Mouse (Mus musculus): ENCODE measurements around the gene Smok3c. TPM values are rescaled to one million over a fixed set of nuclear protein-coding genes. Genes with fewer than 3 reads are reported as not detected.
"Not testable (repeated sequence)": the region's sequence is repeated elsewhere in the genome, so short reads cannot be mapped to it uniquely, and the experiment has no call there.

Smok3c gene
- not detected in 2 replicates for polyA plus RNA-seq (2016; fragmentation: Nextera tagmentation; extraction: Ambion mirVana)

GRCm38 (mm10) chr5:138052894-138053293 lies at the start of gene Smok3c:
Gene Smok3c, plus strand, starts transcription at chr5:138053194.
- H3K9ac ChIP-seq; H3K27ac ChIP-seq; H3K36me3 ChIP-seq (replicated peaks); H3K4me2 ChIP-seq; H3K9me3 ChIP-seq; ATAC-seq (ENCODE audit: low FRiP score); H3K27me3 ChIP-seq; H3K4me1 ChIP-seq; H3K4me3 ChIP-seq (replicated peaks): not testable (repeated sequence)
- WGBS = no CpG with 5 or more reads among the region's 5 CpGs

GRCm38 (mm10) chr5:138009437-138009836 lies 43.6 kb upstream of the Smok3c start:
- Histone ChIP-seq H3K4me3 (replicated peaks) (no peak overlapping the region), H3K4me1 (no peaks in the 10 kb centered on the region), H3K27ac (no peak overlapping the region), H3K36me3 (replicated peaks) (no peaks in the 10 kb centered on the region), H3K27me3 (no peaks in the 10 kb centered on the region), H3K9ac (no peak overlapping the region), H3K9me3 (0 out of 2 replicates have a peak, but pooled peaks cover 3% of the 10 kb centered on the region), H3K4me2 (no peak overlapping the region)
- 91% methylated on average over 5 of the region's 5 CpGs for WGBS
- no peak for ATAC-seq (ENCODE audit: low FRiP score)

GRCm38 (mm10) chr5:138012382-138012781 lies 40.6 kb upstream of the Smok3c start:
- Histone ChIP-seq H3K4me2 (no peak overlapping the region), H3K9me3 (no peaks in the 10 kb centered on the region), H3K4me3 (replicated peaks) (no peak overlapping the region), H3K9ac (no peak overlapping the region), H3K4me1 (no peaks in the 10 kb centered on the region), H3K36me3 (replicated peaks) (no peaks in the 10 kb centered on the region), H3K27me3 (no peaks in the 10 kb centered on the region), H3K27ac (no peak overlapping the region)
- no peak for ATAC-seq (ENCODE audit: low FRiP score)
- WGBS = 94% methylated on average over 5 of the region's 5 CpGs

- H3K4me3 ChIP-seq (replicated peaks) = no peak overlapping the region
- no peak overlapping the region for H3K4me2 ChIP-seq
- WGBS = 96% methylated on average over 2 of the region's 2 CpGs
Measured at GRCm38 (mm10) chr5:138016530-138016929, 36.5 kb upstream of the Smok3c start.

GRCm38 (mm10) chr5:138016997-138017396 lies 36.0 kb upstream of the Smok3c start:
- no peaks in the 10 kb centered on the region for H3K9me3 ChIP-seq
- no peaks in the 10 kb centered on the region for H3K27me3 ChIP-seq
- H3K4me1 ChIP-seq = no peaks in the 10 kb centered on the region
- H3K36me3 ChIP-seq (replicated peaks) = no peaks in the 10 kb centered on the region
- H3K4me3 ChIP-seq (replicated peaks) = no peak overlapping the region
- H3K9ac ChIP-seq = no peak overlapping the region
- no peak for ATAC-seq (ENCODE audit: low FRiP score)
- H3K27ac ChIP-seq = no peak overlapping the region
- H3K4me2 ChIP-seq = no peak overlapping the region

More at GRCm38 (mm10) chr5:138016530-138016929, 36.5 kb upstream of the Smok3c start:
- H3K9me3 ChIP-seq = no peaks in the 10 kb centered on the region
- no peaks in the 10 kb centered on the region for H3K4me1 ChIP-seq
- H3K9ac ChIP-seq = no peak overlapping the region
- no peaks in the 10 kb centered on the region for H3K27me3 ChIP-seq
- no peak for ATAC-seq (ENCODE audit: low FRiP score)
- H3K27ac ChIP-seq = no peak overlapping the region
- no peaks in the 10 kb centered on the region for H3K36me3 ChIP-seq (replicated peaks)

- WGBS = 85% methylated on average over 4 of the region's 4 CpGs
- H3K9ac ChIP-seq; ATAC-seq (ENCODE audit: low FRiP score); H3K36me3 ChIP-seq (replicated peaks); H3K27me3 ChIP-seq; H3K4me1 ChIP-seq; H3K4me2 ChIP-seq; H3K27ac ChIP-seq; H3K4me3 ChIP-seq (replicated peaks); H3K9me3 ChIP-seq: not testable (repeated sequence)
Measured at GRCm38 (mm10) chr5:138019577-138019976, 33.4 kb upstream of the Smok3c start.

- not testable (repeated sequence) for H3K9me3 ChIP-seq; H3K9ac ChIP-seq; H3K27me3 ChIP-seq; H3K27ac ChIP-seq; H3K4me1 ChIP-seq; ATAC-seq (ENCODE audit: low FRiP score); H3K36me3 ChIP-seq (replicated peaks); H3K4me3 ChIP-seq (replicated peaks); H3K4me2 ChIP-seq
- 93% methylated on average over 3 of the region's 7 CpGs for WGBS
Measured at GRCm38 (mm10) chr5:138020961-138021479, 32.0 kb upstream of the Smok3c start, which contains the start of the genes Smok3a and Smok3b. Gene Smok3a, plus strand, starts transcription at chr5:138021261. Gene Smok3b, plus strand, starts transcription at chr5:138021429.

GRCm38 (mm10) chr5:138073803-138074202 lies 20.8 kb downstream of the Smok3c start:
- Histone ChIP-seq H3K9ac (no peak overlapping the region), H3K4me3 (replicated peaks) (no peak overlapping the region), H3K4me2 (no peak overlapping the region), H3K36me3 (replicated peaks) (no peaks in the 10 kb centered on the region), H3K4me1 (no peaks in the 10 kb centered on the region), H3K27me3 (no peaks in the 10 kb centered on the region), H3K9me3 (no peaks in the 10 kb centered on the region), H3K27ac (no peak overlapping the region)
- ATAC-seq (ENCODE audit: low FRiP score) = no peak
- 87% methylated on average over 4 of the region's 4 CpGs for WGBS

GRCm38 (mm10) chr5:138075684-138076083 lies 22.7 kb downstream of the Smok3c start:
- 77% methylated on average over 3 of the region's 3 CpGs for WGBS
- Histone ChIP-seq H3K9me3 (no peaks in the 10 kb centered on the region), H3K4me1 (no peaks in the 10 kb centered on the region), H3K36me3 (replicated peaks) (no peaks in the 10 kb centered on the region), H3K4me2 (no peak overlapping the region), H3K27me3 (peaks cover 3% of the 10 kb centered on the region; the same call in 1 of the 2 replicates), H3K27ac (no peak overlapping the region), H3K9ac (no peak overlapping the region), H3K4me3 (replicated peaks) (no peak overlapping the region)
- no peak for ATAC-seq (ENCODE audit: low FRiP score)

- Histone ChIP-seq H3K27ac (no peak overlapping the region), H3K9ac (no peak overlapping the region), H3K4me2 (no peak overlapping the region), H3K36me3 (replicated peaks) (no peaks in the 10 kb centered on the region), H3K4me3 (replicated peaks) (no peak overlapping the region), H3K4me1 (no peaks in the 10 kb centered on the region), H3K9me3 (no peaks in the 10 kb centered on the region), H3K27me3 (peaks cover 3% of the 10 kb centered on the region; the same call in 1 of the 2 replicates)
- 55% methylated on average over 2 of the region's 2 CpGs for WGBS
- ATAC-seq (ENCODE audit: low FRiP score) = no peak
Measured at GRCm38 (mm10) chr5:138076148-138076547, 23.2 kb downstream of the Smok3c start.

- no peak overlapping the region for H3K4me2 ChIP-seq
- no peaks in the 10 kb centered on the region for H3K9me3 ChIP-seq
Measured at GRCm38 (mm10) chr5:138080456-138080855, 27.5 kb downstream of the Smok3c start.

GRCm38 (mm10) chr5:138081446-138081845 lies 28.5 kb downstream of the Smok3c start:
- ATAC-seq (ENCODE audit: low FRiP score) = no peak
- WGBS = 84% methylated on average over 9 of the region's 9 CpGs
- H3K27me3 ChIP-seq = peaks cover 8% of the 10 kb centered on the region

More at GRCm38 (mm10) chr5:138080456-138080855, 27.5 kb downstream of the Smok3c start:
- no peak overlapping the region for H3K27ac ChIP-seq
- no peak for ATAC-seq (ENCODE audit: low FRiP score)
- H3K27me3 ChIP-seq = peaks cover 8% of the 10 kb centered on the region
- WGBS = 90% methylated on average over 5 of the region's 5 CpGs
- H3K4me1 ChIP-seq = no peaks in the 10 kb centered on the region
- H3K36me3 ChIP-seq (replicated peaks) = no peaks in the 10 kb centered on the region
- no peak overlapping the region for H3K9ac ChIP-seq
- no peak overlapping the region for H3K4me3 ChIP-seq (replicated peaks)

GRCm38 (mm10) chr5:138083318-138083900 lies 30.4 kb downstream of the Smok3c start:
- Histone ChIP-seq H3K9ac (no peak overlapping the region), H3K36me3 (replicated peaks) (peaks cover 7% of the 10 kb centered on the region; the same call in 1 of the 2 replicates), H3K4me3 (replicated peaks) (no peak overlapping the region), H3K4me1 (peaks cover 18% of the 10 kb centered on the region), H3K27ac (no peak overlapping the region), H3K4me2 (no peak overlapping the region), H3K27me3 (peaks cover 8% of the 10 kb centered on the region), H3K9me3 (no peaks in the 10 kb centered on the region)
- ATAC-seq (ENCODE audit: low FRiP score) = no peak
- WGBS = 71% methylated on average over 2 of the region's 2 CpGs

More at GRCm38 (mm10) chr5:138081446-138081845, 28.5 kb downstream of the Smok3c start:
- no peak overlapping the region for H3K4me2 ChIP-seq
- H3K27ac ChIP-seq = no peak overlapping the region
- no peaks in the 10 kb centered on the region for H3K9me3 ChIP-seq
- H3K9ac ChIP-seq = no peak overlapping the region
- H3K4me3 ChIP-seq (replicated peaks) = no peak overlapping the region
- no peaks in the 10 kb centered on the region for H3K36me3 ChIP-seq (replicated peaks)
- peaks cover 6% of the 10 kb centered on the region for H3K4me1 ChIP-seq
